Mouse (Mus musculus) limb, embryonic 11.5 days (tissue): ENCODE measurements at regions not wholly inside any gene's neighbourhood (a gene's known extent, or its start where the extent isn't known, plus 50 kb on each side); places are given as distances from the start of the nearest gene placed in this dataset.

Source experiments
- ATAC-seq: fragments of 200-750 bp; cut with Nextera tagmentation; 2 replicates; pipeline ENCODE4 v1.8.0; 2017; ENCODE audit warnings: low read depth; ENCODE audit not compliant: insufficient number of reproducible peaks, low FRiP score, low TSS enrichment
- DNase-seq: peaks from one replicate; pipeline ENCODE4 v3.0.0-alpha.2; 2015; ENCODE audit warnings: low spot score
- H3K27ac ChIP-seq: fragments of 300-500 bp; sonication (generic); replicated peaks from 2 replicates; pipeline ENCODE4 v1.5.1; 2014; ENCODE audit warnings: low read depth, mild to moderate bottlenecking, low read length
- H3K27me3 ChIP-seq: fragments of 300-500 bp; sonication (generic); 2 replicates; pipeline ENCODE4 v1.6.1; 2014; ENCODE audit warnings: mild to moderate bottlenecking, low read length, mixed read lengths; ENCODE audit not compliant: control insufficient read depth, insufficient read depth
- H3K36me3 ChIP-seq: fragments of 300-500 bp; sonication (generic); 2 replicates; pipeline ENCODE4 v1.6.1; 2014; ENCODE audit warnings: mild to moderate bottlenecking, low read length, moderate library complexity, mixed read lengths; ENCODE audit not compliant: control insufficient read depth, insufficient read depth
- H3K4me1 ChIP-seq: fragments of 300-500 bp; sonication (generic); 2 replicates; pipeline ENCODE4 v1.6.1; 2014; ENCODE audit warnings: low read length, mixed read lengths; ENCODE audit not compliant: control insufficient read depth, insufficient read depth
- H3K4me2 ChIP-seq: fragments of 300-500 bp; sonication (generic); 2 replicates; pipeline ENCODE4 v1.6.1; 2014; ENCODE audit warnings: low read depth, mild to moderate bottlenecking, moderate library complexity; ENCODE audit not compliant: severe bottlenecking
- H3K4me3 ChIP-seq: fragments of 300-500 bp; sonication (generic); 2 replicates; pipeline ENCODE4 v1.5.1; 2014; ENCODE audit warnings: low read depth, low read length
- H3K9ac ChIP-seq: fragments of 300-500 bp; sonication (generic); 2 replicates; pipeline ENCODE4 v1.6.1; 2014; ENCODE audit warnings: mild to moderate bottlenecking, low read length
- H3K9me3 ChIP-seq: fragments of 300-500 bp; sonication (generic); 2 replicates; pipeline ENCODE4 v1.6.1; 2016; ENCODE audit warnings: low read length; ENCODE audit not compliant: control insufficient read depth
- WGBS: fragments of 180-500 bp; shearing (Covaris S2); extraction: QIAGEN DNeasy Blood & Tissue Kit; methylation state at CpG from one replicate; pipeline ENCODE4 v1.1.7; 2014; 5-methylcytosine and 5-hydroxymethylcytosine counted together

DNA sequence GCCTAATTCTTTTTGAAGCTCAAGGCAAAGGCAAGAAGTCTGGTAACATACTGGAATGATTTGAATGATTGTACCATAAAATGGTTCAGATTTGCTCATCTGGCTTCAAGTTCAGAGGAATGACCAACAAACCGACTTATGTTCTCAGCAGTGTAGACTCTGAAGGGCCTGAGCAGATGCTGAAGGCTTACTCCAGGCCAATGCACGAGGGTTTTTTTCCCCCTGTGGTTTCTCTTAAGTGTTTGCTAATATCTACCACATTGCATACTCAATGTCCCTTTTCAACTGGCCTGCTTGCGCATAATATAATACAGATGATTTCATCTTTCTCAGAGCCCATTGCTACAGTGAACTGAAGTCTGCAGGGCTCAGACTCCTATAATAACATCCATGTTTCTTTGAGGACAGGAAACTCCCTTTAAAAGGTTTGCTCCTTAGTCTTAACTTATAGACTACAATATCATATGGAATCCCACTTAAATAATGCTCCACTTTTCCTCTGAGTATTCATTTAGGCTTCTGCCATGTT is 1182.5 kb downstream of the Slc22a22 start:
- Histone ChIP-seq H3K4me3 (no peak overlapping the region), H3K4me2 (no peak overlapping the region), H3K27ac (no peak overlapping the region), H3K36me3 (no peaks in the 10 kb centered on the region), H3K4me1 (no peaks in the 10 kb centered on the region), H3K9me3 (no peaks in the 10 kb centered on the region), H3K27me3 (no peaks in the 10 kb centered on the region), H3K9ac (no peak overlapping the region)
- ATAC-seq (0 out of 2 replicates have a peak, but pooled peaks have one; percentile 47), DNase-seq (no peak)
- WGBS: 41% methylated on average over 3 of the region's 3 CpGs

DNA sequence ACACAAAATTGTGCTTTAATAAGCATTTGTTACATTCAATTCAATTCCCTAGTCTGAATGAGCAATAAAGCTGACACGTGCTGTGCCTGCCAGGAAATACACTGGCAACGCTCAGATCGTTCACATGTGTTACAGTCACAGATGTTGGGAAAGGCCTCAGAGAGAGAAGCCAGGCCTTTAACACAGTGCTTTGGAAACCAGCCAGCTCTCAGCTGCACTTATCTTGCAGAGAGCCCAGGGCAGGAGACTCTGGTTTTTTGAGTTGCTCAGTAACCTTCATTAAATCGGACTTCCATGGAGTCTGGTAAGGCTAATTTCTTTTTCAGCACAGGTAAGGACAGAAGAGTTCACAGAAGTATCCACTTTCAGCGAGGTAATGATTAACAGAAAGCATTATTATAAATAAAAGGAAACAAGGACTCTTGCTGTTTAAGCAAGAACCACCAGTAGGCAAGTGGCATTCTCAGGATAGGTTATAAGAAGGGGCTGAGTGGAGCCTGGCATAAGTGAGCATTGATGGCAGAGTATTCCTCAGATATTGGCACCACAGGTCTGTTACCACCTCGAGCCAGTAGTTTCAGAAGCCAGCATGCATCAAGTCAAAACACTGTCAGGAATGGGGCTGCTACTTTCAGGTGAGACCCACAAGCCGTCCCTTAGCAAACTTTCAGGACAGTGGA is 1198.7 kb downstream of the Slc22a22 start:
- DNase-seq (peak; percentile 77), ATAC-seq (peak; percentile 93)
- Histone ChIP-seq H3K27me3 (no peaks in the 10 kb centered on the region), H3K4me1 (no peaks in the 10 kb centered on the region), H3K9me3 (no peaks in the 10 kb centered on the region), H3K9ac (no peak overlapping the region), H3K4me2 (no peak overlapping the region), H3K27ac (peak overlapping the region; percentile 38; the same call in 1 of the 2 replicates), H3K4me3 (no peak overlapping the region), H3K36me3 (no peaks in the 10 kb centered on the region)
- 31% methylated on average over 7 of the region's 7 CpGs for WGBS

DNA sequence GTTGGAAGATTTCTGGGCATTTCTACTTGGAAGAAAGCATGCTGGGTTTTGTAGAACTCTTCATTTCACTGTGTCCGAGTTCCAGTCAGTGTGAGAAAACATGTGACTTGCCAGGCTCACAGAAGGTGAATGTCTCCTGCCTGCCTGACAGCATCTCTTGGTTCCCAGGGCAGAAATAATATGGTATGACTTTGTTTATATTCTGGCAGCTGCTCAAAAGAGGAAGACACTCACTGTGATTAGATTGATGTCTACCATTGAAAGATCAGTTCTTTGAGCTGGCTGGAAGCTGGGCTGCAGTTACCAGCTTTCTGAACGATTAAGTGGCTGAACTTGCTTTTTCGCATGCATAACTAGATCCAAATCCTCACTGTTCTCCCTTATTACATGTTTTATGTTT is 1199.4 kb downstream of the Slc22a22 start:
- H3K27ac ChIP-seq: no peak overlapping the region
- no peaks in the 10 kb centered on the region for H3K36me3 ChIP-seq
- H3K4me1 ChIP-seq: no peaks in the 10 kb centered on the region
- H3K9me3 ChIP-seq: no peaks in the 10 kb centered on the region
- no peak overlapping the region for H3K4me2 ChIP-seq
- no peak for DNase-seq
- no peak overlapping the region for H3K9ac ChIP-seq
- H3K4me3 ChIP-seq: no peak overlapping the region
- WGBS: 60% methylated on average over 3 of the region's 3 CpGs
- no peak for ATAC-seq
- no peaks in the 10 kb centered on the region for H3K27me3 ChIP-seq

DNA sequence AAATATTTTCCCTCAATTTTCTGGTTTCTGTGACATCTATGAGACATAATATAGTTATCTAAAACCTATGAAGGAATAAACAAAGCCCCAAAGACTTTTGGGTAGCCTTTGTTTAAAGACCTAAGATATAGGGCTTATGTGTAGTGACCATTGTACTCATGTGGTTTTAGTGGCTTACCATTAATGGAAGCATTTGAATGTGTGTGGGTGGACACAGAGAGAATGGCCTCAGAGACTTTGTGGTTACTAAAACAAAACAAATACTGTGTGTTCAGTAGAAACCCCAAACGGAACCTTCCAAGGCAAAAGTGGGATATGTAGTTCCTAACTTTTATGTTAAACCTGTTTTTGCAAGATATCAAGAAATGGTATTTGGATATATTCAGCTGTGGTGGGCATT is 1228.7 kb downstream of the Slc22a22 start:
- no peak for DNase-seq
- Histone ChIP-seq H3K36me3 (no peaks in the 10 kb centered on the region), H3K27ac (no peak overlapping the region), H3K9ac (no peak overlapping the region), H3K4me2 (no peak overlapping the region), H3K9me3 (no peaks in the 10 kb centered on the region), H3K4me3 (no peak overlapping the region), H3K27me3 (no peaks in the 10 kb centered on the region), H3K4me1 (no peaks in the 10 kb centered on the region)
- ATAC-seq: no peak
- WGBS: 86% methylated on average over 1 of the region's 1 CpGs

DNA sequence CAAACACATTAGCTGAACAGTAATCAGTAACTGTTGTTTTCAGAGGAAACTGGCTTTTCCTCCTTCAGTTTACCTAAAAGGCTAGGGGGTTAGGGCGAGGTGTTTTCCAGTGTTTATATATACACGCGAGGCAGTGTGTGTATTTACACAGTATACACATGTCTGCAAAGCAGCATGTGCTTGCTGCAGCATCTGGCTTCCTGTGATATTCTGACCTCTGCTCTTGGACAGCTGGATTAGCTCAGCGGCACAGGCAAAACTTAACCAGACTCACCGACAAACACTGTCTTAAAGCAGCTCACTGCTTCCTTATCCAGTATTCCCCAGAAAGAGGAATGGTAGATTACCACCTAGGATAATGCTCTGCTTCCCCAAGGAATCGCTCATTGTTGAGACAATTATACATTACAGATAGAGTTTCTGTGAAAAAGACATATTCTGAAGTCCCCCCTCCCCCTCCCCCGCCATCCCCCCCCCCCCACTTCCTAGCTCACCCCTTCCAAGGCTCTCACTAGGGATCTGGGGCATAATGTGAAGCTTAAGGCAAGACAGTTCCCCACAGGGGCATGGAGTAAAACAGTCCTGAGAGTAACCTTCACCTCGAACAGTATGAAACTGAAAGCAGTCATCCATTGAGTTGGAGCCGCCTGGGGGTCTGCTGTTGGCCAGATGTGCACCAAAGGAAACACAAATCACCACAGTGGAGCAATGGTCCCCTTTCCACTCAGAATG is 1233.3 kb downstream of the Slc22a22 start:
- Histone ChIP-seq H3K9ac (no peak overlapping the region), H3K4me3 (no peak overlapping the region), H3K27me3 (no peaks in the 10 kb centered on the region), H3K27ac (no peak overlapping the region), H3K4me2 (no peak overlapping the region), H3K9me3 (no peaks in the 10 kb centered on the region), H3K4me1 (no peaks in the 10 kb centered on the region), H3K36me3 (no peaks in the 10 kb centered on the region)
- WGBS: 65% methylated on average over 9 of the region's 9 CpGs
- ATAC-seq: peak; percentile 57; the same call in 1 of the 2 replicates
- DNase-seq: peak; percentile 43

DNA sequence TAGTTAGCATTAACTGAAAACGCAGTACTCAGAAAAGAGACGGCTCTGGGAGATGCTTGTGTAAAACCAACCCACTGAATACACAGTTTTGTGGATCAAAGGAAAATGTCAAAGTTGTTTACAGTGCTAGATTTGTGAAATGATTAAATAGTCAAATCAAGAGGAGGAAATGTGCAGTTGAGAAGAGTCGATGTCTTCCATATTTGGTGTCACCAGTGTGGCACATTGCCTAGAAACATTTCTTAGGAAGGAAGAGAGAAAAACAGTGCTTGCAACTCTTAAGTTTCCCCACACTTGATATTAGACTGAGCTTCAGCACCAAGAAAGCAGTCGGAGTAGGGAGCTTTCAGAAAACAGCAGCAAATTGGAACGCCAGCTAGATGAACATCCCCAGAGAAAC is 1274.9 kb downstream of the Slc22a22 start:
- no peaks in the 10 kb centered on the region for H3K9me3 ChIP-seq
- no peak overlapping the region for H3K4me2 ChIP-seq
- H3K36me3 ChIP-seq: no peaks in the 10 kb centered on the region
- DNase-seq (no peak), ATAC-seq (no peak)
- no peak overlapping the region for H3K27ac ChIP-seq
- no peaks in the 10 kb centered on the region for H3K27me3 ChIP-seq
- WGBS: 83% methylated on average over 5 of the region's 5 CpGs
- H3K4me3 ChIP-seq: no peak overlapping the region
- no peaks in the 10 kb centered on the region for H3K4me1 ChIP-seq
- H3K9ac ChIP-seq: no peak overlapping the region

- H3K9ac ChIP-seq: no peak overlapping the region
- H3K4me2 ChIP-seq: no peak overlapping the region
- H3K36me3 ChIP-seq: no peaks in the 10 kb centered on the region
- DNase-seq: no peak
- no peaks in the 10 kb centered on the region for H3K9me3 ChIP-seq
- H3K4me3 ChIP-seq: no peak overlapping the region
- no peaks in the 10 kb centered on the region for H3K27me3 ChIP-seq
- WGBS: 64% methylated on average over 2 of the region's 2 CpGs
- no peak for ATAC-seq
- H3K27ac ChIP-seq: no peak overlapping the region
- H3K4me1 ChIP-seq: no peaks in the 10 kb centered on the region
Measured at GRCm38 (mm10) chr15:56199336-56199735, 1278.1 kb downstream of the Slc22a22 start.

GRCm38 (mm10) chr15:56197425-56198201 is 1279.8 kb downstream of the Slc22a22 start:
- Histone ChIP-seq H3K4me3 (no peak overlapping the region), H3K9me3 (no peaks in the 10 kb centered on the region), H3K4me1 (no peaks in the 10 kb centered on the region), H3K4me2 (no peak overlapping the region), H3K27me3 (no peaks in the 10 kb centered on the region), H3K27ac (no peak overlapping the region), H3K36me3 (no peaks in the 10 kb centered on the region), H3K9ac (no peak overlapping the region)
- DNase-seq (no peak), ATAC-seq (no peak)
- WGBS: 69% methylated on average over 1 of the region's 1 CpGs
